Mouse (Mus musculus): ENCODE results near the gene Nckap5.

Gene Nckap5

GRCm38 (mm10) chr1:126639463-126639862, 191.1 kb downstream of the Nckap5 start:
- intact Hi-C loops (cut with DNase I) = no loop called here

DNA sequence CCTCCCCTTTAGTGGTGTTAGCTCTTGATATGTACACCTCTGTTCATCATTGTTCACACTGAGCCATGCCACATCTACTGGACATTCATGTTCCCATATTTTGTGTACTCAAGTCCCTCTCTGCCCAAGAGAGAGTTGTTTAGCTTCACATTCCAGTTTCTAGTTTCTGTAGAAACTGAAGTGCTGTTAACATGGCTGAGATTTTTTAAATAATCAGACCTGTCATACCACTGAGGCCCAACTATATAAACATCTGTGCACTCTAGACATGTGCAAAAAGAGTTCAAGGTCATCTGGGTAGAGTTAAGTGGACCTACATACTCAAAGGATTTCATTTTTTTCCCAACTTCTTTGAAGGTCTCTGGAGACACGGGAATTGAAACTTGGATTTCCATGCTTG, 193.1 kb downstream of the Nckap5 start:
- intact Hi-C loops (cut with DNase I) = no loop called here

DNA sequence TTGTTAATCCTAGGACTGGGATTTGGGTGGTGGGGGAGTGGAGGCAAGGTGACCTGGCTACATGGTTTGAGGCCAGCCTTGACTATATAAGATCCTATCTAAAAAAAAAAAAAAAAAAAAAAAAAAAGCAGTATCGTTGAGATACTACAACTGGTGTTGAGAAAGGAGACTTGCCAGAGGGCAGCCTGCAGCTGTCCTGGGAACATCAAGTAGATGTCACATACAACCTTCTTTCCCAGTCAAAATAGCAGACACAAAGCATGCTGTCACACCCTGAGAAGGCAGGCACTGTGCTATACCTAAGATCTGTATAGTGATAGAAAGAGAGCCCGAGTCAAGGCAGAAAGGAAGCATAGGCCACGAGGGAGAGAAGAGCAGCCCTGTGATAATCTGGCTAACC, 204.4 kb downstream of the Nckap5 start:
- intact Hi-C loops (cut with DNase I) = no loop called here

- intact Hi-C loops (cut with DNase I) = no loop called here
These were observed 208.6 kb downstream of the Nckap5 start for GRCm38 (mm10) chr1:126622036-126622435.

DNA sequence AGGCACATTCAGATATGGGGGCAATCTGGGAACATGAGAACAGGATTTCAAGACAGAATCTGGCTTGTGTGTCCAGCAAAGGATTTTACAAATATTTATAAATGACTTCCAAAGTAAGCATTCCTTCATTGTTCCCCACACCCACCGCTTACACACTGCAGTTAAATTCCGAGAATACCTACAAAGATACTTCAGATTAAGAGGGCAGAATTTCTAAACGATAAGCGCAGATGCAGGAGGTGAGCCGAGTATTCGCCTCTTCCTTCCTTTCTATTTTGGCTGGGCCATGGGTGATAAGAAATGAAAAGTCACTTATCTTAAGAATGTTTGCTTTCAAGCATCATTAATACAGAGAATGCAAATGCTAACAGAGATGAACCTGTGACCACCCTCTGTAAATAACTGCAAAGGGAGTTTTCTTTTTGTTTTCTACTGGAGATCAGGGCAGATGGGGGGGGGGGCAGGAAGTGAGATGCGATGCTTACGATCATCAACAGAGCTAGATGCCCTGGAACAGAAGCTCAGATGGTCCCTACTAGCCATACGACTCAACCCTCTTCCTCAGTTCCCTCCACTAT, 213.0 kb downstream of the Nckap5 start:
- intact Hi-C loops (cut with DNase I) = no loop called here

GRCm38 (mm10) chr1:126616964-126617363, 213.6 kb downstream of the Nckap5 start:
- intact Hi-C loops (cut with DNase I) = no loop called here

DNA sequence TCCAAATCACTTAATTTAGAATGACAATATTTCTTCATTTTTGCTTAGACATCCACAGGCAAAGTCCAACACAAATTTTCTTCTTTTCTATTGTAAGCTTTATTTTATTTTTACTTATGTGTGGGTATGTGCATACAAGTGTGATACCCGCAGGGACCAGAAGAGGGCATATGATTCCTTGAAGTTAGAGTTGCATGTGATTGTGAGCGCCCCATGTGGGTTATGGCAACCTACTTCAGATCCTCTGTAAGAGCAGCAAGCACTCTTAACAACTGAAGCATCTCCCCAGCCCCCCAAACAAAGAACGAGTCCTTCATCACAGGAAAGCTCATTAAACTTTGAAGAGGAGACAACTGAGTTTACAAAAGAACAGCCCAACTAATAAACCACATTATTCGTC, 217.7 kb downstream of the Nckap5 start:
- intact Hi-C loops (cut with DNase I) = no loop called here

GRCm38 (mm10) chr1:126608586-126608985, 222.0 kb downstream of the Nckap5 start:
- intact Hi-C loops (cut with DNase I) = no loop called here

- intact Hi-C loops (cut with DNase I) = no loop called here
These were observed 224.2 kb downstream of the Nckap5 start for GRCm38 (mm10) chr1:126606189-126607080.

DNA sequence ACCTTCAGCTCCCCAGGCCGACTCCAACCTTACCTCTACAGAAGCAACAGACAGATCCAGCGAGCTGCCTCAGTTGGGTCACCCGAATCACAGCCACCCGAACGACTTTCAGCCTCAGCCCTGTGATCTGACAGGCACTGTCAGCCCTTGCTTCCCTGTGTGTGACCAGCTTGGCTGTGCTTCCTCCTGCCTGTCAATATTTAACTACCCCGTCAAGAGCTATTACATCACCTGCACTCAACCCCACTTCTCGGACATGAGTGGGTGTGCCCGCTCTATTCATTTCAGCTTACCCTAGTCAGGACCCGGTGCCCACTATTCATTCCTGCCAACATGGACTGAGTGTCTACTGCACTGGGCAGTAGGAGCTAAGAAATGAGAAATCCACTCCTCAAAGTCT, 226.0 kb downstream of the Nckap5 start:
- intact Hi-C loops (cut with DNase I) = no loop called here

GRCm38 (mm10) chr1:126603771-126604515, 226.7 kb downstream of the Nckap5 start:
- intact Hi-C loops (cut with DNase I) = no loop called here

- intact Hi-C loops (cut with DNase I) = no loop called here
These were observed 230.0 kb downstream of the Nckap5 start for GRCm38 (mm10) chr1:126600596-126600995.

GRCm38 (mm10) chr1:126597376-126597775, 233.2 kb downstream of the Nckap5 start:
- intact Hi-C loops (cut with DNase I) = no loop called here

DNA sequence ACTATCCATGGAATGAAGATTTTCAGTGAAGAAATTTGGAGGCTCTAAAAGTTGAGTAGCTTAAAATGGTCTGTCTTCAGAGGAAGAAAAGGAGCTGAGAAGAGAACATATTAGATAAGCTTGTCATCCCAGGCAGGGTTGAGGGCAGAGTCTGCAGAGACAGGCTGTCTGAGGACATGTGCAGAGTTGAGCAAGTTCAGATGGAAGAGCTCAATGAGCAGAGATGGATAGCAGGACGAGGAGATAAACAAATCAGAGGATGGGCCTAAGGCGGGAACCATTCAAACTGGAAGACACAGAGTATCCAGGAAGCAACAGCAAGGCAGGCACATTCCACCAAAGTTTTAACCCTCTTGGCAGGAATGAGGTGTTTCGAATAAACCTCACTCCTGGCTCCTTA, 235.8 kb downstream of the Nckap5 start:
- intact Hi-C loops (cut with DNase I) = no loop called here

DNA sequence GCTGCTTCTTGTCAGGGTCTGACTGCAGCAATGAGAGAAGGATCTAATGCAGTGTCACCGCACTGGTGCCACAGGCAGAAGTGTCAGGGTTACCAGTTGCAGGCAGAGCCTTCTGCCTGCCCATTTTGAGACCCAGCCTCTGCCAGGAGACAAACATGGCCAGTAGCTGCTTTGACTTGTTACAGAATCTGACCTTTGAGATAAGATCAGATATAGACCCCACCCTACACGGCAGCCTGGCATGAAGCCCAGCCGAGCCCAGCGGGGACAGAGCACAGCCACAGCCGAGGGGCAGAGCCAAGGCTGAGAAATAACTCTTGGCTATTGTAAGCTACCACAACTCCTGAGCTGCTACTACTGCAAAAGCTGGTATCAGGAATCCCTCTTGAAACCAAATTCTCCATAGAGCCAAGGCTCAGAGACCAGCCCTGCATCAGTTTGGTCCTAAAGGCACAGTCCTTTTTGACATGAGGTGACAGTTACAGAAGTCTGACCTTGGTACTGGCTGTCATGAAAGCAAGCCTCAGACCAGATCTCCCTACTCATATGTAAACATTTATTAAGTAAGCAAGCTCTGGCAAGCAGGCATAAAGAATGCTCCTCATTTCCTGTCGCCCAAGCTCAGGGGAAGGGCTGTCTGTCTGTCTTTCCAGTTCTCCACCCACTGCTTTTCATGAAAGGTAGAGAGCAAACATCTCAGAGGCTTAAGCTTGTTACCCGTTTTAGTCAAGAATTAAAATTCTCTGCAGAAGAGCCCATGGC, 237.4 kb downstream of the Nckap5 start:
- intact Hi-C loops (cut with DNase I) = no loop called here

GRCm38 (mm10) chr1:126590911-126591310, 239.7 kb downstream of the Nckap5 start:
- intact Hi-C loops (cut with DNase I) = no loop called here

DNA sequence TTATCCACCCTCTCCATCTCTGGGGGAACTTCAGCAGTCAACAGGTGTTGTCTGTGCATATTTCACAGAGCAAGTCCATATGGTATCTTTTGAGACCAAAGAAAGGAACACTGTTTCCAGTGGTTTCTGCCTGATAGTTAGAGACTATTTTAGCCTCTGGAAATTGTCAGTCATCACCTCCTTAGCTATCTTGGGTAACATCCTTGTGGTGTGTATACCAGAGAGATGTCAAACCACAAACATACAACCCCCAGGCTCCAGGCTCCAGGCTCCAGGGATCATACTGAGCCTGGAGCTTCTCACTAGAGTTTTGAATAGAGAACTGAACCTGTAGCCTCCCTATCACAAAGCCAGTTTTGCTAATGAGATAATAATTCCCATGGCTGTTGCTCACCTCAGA, 252.4 kb downstream of the Nckap5 start:
- intact Hi-C loops (cut with DNase I) = loop anchor here (10.0 kb wide), 1 partner anchor 147 kb away; no protein-coding TSS in a partner anchor

- intact Hi-C loops (cut with DNase I) = loop anchor here (10.0 kb wide), 1 partner anchor 151 kb away; no protein-coding TSS in a partner anchor
These were observed 256.3 kb downstream of the Nckap5 start for GRCm38 (mm10) chr1:126574295-126574694.

DNA sequence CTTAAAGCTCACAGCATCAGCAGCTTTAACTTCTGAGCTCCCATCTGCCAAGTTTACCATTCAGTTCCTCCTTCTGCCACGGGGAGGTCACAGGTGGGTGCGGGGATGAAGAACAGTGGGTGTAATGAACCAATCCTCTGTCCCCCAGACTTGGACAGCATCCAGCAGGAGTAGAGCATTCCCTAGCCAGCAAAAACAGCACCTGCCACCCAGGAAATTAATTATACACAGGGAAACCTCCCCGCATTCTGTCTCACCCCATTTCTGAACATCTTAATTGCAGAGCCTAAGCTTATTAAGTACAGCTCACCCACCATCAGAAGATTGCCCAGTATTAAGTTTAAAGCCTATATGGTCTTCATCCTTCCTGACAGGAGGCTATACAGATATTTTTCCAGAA, 256.9 kb downstream of the Nckap5 start:
- intact Hi-C loops (cut with DNase I) = loop anchor here (10.0 kb wide), 1 partner anchor 151 kb away; no protein-coding TSS in a partner anchor

GRCm38 (mm10) chr1:126573097-126573496, 257.5 kb downstream of the Nckap5 start:
- intact Hi-C loops (cut with DNase I) = loop anchor here (10.0 kb wide), 1 partner anchor 152 kb away; no protein-coding TSS in a partner anchor
